Mouse (Mus musculus): Measurements from ENCODE around the gene Lyst.
"Not testable (repeated sequence)": the region's sequence is repeated elsewhere in the genome, so short reads cannot be mapped to it uniquely, and the experiment has no call there.

Gene Lyst

DNA sequence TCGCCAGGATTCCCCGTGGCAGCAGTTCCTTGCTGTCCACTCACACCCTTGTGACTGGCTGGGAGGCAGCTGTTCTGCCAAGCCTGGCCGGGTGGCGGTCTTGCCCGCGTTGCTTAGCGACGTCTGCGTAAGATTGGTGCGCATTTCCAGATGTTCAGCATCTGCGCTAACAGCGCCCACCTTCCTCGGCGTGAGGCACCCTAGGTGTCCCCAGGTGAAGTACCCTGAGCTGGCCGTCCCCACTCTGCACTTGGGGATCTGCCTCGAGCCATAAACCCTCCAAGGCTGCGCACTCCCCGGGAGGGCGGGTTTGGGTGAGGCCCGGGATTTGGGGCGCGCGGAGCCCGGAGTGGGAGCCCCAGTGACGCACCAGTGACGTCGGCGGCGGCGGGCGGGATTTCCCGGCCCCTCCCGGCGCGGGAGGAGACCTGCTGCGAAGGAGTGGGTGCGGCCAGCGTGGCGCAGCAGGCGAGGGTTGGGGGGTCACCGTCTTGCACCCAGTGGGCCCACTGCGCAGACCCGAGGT, 193.8 kb downstream of the Lyst start, which contains the start of gene Gng4:
Gng4 (plus strand) TSS at position 166 of the 526 bp plus-strand sequence.
- DNase-seq: peak; percentile 80

DNA sequence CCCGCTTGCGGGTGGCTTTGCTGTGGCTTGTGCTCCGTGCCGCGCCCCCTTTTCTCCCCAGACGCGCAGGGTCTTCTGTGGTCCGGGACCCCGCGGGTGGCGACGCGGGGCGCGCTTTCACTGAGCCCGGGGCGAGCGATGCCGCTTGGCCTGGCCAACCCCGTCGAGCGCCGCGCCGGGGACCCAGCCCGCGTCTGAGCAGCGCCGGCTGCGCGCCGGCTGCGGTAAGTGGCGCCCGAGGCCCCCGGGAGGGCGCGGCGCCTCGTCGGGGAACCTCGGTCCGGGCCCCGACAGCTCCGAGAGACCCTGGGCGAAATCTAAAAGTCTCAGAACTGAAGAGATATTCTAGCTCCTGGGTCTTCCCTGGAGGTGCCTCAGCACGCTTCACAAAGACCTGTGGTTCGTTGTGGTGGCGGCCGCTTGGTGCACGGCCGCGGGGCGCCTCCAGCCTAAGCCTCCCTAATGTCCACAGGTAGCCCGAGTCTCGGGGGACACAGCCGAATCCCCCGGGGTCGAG, 194.3 kb downstream of the Lyst start:
- DNase-seq: peak; percentile 51

GRCm38 (mm10) chr13:13784981-13785783, 195.0 kb downstream of the Lyst start:
- DNase-seq: peak; percentile 38

DNA sequence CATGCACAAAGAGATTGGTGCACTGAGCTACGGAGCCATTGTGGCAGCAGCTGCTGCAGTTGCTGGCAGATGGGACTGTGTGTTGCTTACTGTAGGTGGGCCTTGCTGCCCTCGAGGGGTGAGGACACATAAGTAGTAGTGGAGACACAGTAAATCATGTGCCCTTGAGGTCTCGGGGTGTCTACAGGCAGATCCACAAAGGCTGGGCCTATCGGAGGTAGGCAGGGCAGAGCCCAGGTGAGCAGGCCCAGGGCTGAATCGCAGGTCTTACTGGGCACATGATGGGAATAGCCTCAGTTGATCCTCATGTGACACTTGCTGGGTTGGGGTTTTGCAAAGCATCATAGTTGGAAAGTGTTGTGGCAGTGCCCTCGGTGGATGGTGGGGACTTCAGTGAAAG, 196.8 kb downstream of the Lyst start:
- DNase-seq: no peak

- DNase-seq: no peak
Observed at GRCm38 (mm10) chr13:13788070-13788469, 197.9 kb downstream of the Lyst start.

- DNase-seq: no peak
Observed at GRCm38 (mm10) chr13:13791981-13792380, 201.8 kb downstream of the Lyst start.

DNA sequence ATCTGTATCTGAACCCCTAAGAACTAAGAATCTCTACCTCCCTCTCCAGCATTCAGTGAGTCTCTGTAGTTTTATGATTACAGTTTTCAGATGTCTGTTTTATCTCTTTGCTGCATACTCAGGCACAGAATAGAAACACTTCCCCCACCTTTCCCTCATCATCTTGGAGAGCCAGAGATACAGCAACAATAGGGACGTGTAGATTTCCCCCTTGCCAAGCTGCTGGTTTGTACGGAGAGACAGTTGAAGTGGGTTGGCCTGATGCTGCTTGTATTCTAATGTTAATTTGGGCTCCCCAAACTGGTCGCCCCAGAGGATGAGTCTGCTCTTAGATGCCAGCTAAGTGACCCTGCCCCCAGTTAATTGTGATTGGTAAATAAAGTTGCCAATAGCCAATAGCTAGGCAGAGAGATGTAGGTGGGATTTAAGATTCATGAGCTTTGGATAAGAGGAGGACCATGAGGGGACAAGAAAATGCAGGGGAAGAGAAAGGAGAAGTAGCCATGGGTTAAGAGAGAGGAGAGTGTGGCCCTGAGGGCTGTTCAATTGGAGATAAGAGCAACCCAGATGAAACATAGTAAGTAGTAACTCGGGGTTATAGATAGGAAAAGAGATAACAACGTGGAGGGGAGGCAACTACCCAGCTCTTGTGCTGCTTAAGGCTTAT, 205.1 kb downstream of the Lyst start:
- DNase-seq: no peak

GRCm38 (mm10) chr13:13796082-13796481, 205.9 kb downstream of the Lyst start:
- no peak for DNase-seq

DNA sequence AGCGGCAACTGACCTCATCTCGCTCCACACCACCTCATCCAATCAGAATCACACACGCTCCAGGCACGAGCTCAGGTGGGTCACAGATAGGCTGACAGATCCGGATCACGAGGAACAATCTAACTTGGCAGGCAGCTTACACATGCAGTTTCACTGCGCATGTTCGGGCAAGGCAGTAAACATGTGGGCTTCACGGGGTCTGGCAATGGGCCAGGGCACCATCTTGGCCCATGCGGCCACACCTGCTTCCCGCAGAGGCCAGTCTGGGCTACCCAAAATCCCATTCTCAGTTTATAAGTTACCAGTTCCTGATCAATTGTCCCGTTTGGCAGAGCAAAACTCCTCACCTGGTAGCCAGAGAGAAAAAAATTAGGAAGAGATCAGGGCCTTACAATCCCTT, 207.6 kb downstream of the Lyst start:
- not testable (repeated sequence) for DNase-seq

DNA sequence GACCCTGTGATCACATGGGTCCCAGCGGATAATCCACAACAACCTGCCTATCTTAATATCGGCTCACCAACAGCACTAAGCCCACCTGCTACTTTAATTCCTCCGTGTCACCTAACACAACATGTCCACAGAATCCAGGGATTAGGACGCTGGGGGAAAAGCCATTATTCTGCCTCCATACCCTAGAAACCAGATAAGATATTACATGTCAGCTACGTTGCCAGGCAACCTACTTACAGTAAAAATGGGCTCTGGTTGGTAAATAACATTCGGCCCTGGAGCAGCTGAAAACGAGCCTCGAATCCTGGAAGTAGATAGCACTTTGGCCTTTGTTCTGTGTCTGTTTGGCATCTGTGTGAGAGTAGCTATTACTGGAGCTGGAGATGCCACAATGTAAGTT, 208.6 kb downstream of the Lyst start:
- no peak for DNase-seq

DNA sequence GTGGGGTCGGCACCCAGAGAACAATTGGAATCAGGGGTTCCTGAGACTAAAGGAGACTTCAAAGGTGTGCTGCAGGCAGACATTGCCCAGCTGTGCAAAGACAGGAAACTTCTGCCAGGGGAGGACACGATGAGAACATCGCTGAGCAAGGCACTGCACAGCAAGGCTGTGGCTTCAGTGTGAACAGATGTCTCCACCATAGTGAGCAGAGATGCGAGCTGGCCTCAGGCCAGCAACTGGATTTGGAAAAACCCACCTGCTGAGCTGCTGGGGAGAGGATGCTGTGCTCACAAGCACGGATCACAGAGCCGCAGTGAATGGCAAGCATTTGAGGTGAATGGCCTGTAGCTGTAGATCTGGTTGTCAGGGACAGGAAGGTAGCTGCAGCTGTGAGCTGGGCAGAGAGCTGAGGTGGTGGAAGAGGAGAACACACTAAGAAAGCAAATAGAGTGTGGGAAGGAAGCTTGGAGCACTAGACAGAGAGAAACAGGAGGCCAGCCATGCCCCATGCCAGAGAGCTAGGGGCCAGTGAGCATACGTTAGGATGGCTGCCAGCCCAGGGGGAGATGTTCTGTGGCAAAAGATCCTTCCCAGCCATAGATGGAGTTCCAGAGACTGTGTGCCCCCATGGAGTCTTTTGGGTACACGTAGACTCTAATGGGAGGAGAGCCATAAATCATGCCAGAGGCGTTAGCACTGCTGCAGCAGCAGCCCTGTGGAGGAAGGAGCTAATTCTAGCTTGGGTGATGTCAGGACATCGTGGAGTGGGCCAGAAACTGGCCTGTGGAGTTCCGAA, 218.3 kb downstream of the Lyst start:
- DNase-seq: peak; percentile 56

- DNase-seq: no peak
Observed at GRCm38 (mm10) chr13:13810885-13811284, 220.7 kb downstream of the Lyst start.

DNA sequence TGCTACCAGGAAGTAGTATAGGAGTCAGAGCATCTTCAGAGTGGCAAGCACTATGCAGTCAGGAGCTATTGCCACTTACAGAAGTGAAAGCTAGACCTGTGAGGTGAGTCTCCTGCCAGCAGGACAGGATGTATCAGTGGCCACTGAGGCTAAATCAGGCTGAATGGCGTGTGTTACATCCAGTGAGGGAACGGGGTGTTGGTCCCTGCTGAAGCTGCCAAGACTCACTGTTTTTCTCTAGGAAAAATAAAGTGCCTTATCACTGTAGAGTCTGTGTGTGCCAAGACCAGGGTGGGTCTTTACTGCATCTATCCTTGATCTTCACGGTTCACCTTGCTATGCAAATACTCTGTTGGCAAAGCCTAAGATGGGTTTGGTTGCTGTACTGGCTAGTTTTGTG, 228.5 kb downstream of the Lyst start:
- no peak for DNase-seq

DNA sequence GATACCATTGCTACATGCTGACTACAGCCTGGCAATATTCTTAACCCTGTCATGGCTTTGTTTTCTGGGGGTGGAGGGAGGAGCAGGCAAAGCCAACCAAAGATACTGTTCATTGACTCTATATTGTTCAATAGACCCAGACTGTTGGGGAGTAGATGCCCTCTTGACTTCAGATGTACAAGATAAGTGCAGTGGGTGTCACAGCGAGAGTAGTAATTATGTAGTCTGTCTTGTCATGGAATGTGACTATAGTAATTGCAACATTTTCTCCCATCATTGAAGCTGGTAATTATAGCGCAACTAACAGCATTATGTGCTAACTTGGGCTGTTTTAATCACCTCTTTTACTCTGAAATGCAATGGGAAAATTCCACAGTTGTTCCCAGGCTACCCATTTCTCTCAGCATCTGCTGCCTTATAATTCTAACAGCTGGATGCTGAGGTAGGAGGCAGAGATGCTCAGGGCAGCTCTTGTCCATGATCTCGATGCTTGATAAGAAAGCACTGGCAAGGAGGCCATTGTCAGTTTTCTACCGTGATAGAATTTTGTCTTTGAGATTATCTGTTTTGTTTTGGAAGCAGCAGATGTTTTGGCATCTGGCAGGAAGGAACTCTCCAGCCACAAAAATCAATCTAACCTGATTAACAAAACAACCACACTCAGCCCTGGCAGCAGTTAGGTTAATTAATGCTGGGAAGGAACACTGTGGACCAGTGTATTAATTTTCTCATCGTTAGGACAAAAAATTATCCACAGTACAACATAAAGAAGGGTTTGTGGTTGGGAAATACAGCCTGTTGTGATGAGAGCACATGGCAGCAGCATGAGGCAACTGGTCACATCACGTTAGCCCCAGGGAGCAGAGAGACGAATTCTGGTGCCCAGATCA, 230.3 kb downstream of the Lyst start:
- DNase-seq: no peak

- DNase-seq: no peak
Observed at GRCm38 (mm10) chr13:13824946-13825345, 234.7 kb downstream of the Lyst start.

DNA sequence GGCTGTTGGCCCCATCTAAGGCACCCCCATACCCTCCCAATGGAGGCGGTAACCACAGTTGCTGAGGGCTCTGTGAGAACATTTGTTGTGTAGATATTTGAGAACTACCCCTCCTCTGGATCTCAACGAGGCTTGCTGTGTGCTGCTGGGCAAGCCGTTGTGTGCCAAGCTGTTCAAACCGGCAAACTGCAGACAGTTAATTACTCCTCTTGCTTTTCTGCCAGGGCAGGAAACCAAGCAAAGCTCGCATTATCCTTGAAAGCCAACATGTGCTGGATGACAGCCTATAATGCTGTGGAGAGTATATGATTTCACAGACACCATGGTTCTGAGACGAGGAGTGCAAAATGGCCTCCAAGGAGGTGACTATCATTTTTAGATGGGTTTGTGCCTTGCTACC, 236.3 kb downstream of the Lyst start:
- no peak for DNase-seq

DNA sequence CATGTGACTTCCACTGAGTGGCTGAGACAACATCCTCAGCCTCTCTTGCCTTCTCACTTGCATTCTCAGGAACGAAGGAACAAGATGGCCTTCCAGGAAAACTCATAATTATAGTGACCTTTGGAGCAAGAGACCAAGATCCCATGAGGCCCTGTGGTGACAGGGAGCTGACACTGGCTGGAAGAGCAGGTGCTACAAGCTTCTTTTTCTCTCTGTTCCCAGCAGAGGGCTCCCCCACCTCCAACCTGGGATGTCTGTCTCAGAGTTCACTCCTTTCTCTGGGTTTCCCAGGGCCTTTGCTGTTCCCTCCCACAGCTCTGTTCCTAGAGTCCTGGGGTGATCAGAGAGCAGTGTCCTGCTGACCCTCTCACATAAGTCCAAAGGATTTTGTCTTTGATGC, 237.9 kb downstream of the Lyst start:
- DNase-seq: peak; percentile 54

Measured in thymus, postnatal 4 days (tissue).